Mouse (Mus musculus): ENCODE measurements around the gene Ntrk1.

DNA sequence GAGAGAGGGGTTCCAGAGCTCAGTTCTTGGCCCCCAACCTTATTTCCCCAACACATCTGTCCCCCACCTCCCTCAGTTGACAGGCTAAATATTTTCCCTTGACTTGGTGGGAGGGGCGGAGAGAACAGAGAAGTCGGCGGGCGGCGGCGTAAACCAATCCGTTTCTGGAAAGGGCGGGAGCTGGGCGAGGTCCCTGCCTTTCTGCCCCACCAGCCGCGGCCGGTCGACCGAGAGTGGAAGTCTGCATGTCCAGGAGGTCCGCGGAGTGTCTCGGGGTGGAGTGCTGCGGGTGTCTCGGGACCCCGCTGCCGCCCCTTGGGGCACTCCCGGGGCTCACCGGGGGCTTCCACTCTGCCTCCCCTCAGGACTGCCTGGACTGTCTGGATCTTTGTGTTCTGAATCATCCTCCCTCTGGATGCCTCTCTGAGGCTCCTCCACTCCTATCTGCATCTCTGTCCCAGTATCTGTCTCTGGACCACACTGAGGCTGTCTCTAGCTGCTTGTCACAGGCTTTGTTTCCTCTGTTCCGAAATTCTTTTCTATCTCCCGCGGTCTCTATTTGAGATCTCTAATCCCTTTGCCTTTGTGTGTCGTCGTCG, 1.9 kb upstream of the Ntrk1 start, which contains the start of gene Insrr:
- TF ChIP-seq POLR2A (IDR thresholded peaks at IDR 0.05; ENCODE audit: insufficient read depth, low read depth, low read length) (no peak), CTCF (IDR thresholded peaks at IDR 0.05; ENCODE audit: insufficient read depth, low read depth, low read length) (no peak)

Data from olfactory bulb, adult 2 months (tissue).